Mouse (Mus musculus) heart, postnatal 0 days (tissue): ENCODE data around the gene Spin2e.
"Not testable (repeated sequence)": the region's sequence is repeated elsewhere in the genome, so short reads cannot be mapped to it uniquely, and the experiment has no call there.

Experiments used
- CTCF ChIP-seq: IDR thresholded peaks from 2 replicates; pipeline ENCODE4 v1.5.1; 2016; ENCODE audit warnings: antibody characterized with exemption, control low read depth, low read depth
- EP300 ChIP-seq: IDR thresholded peaks from 2 replicates; pipeline ENCODE4 v1.6.1; 2016; ENCODE audit warnings: antibody characterized with exemption, low read depth

- not testable (repeated sequence) for TF ChIP-seq CTCF, EP300
These were observed at the start of gene Spin2e for GRCm38 (mm10) chrX:31618820-31619219.
